Mouse (Mus musculus): Measurements from ENCODE around the gene Olfr104-ps.

Gene Olfr104-ps

GRCm38 (mm10) chr17:37359282-37359681 lies at the start of gene Olfr104-ps:
TSS of gene Olfr104-ps (plus strand) at chr17:37359582.
- DNase-seq (ENCODE audit: low read depth, low spot score), result no peak

- DNase-seq (ENCODE audit: low read depth, low spot score), result no peak
These were observed 49.2 kb upstream of the Olfr104-ps start for GRCm38 (mm10) chr17:37310146-37310699.

- DNase-seq (ENCODE audit: low read depth, low spot score), result no peak
These were observed 42.4 kb upstream of the Olfr104-ps start, which contains the start of gene Olfr102 for GRCm38 (mm10) chr17:37316954-37317353. TSS of gene Olfr102 (minus strand) at chr17:37317054.

DNA sequence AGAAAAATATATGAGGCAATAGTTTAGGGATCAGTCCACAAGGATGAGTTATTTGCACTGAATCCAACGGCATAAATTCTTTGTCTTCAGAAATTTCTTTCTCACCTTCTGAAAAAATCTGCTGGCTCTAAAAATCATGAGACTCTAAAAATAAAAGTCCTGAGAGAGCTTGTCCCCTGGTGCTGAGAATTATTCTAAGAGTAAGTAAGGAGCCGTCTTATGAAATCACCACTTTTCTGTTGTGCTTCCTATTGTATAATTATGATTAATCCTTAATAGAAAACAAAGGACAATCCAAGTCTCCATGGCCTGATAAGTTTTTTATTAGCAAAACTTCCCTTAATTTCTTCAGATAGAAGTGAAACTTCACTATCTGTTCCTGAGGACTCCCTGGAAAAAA lies 19.8 kb upstream of the Olfr104-ps start, which contains the start of gene Olfr103:
Gene Olfr103 (minus strand): TSS at position 101 of the 400 bp plus-strand sequence.
- no peak for DNase-seq (ENCODE audit: low read depth, low spot score)

DNA sequence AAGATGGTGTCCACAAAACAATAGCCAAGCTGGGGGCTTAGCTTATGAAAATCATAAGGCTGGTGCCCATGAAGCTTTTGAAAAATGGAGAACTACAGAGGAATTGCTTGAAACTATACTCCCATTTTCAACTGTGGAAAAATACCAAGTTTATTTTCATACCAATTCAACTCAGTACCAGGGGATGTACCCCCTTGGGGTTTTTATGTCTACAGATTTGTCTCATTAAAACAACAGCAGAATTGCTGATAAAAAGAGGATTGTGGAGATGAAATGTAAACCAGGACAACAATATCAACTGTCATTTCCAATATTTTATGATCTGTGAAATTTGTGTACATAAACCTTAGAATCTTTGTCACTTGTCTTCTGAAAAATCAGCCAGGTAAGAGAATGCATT lies 19.4 kb downstream of the Olfr104-ps start, which contains the start of gene Olfr105-ps:
Gene Olfr105-ps (plus strand): TSS at position 301 of the 400 bp plus-strand sequence.
- DNase-seq (ENCODE audit: low read depth, low spot score), result no peak

GRCm38 (mm10) chr17:37390093-37390492 lies 30.7 kb downstream of the Olfr104-ps start, which contains the start of gene Olfr106-ps:
TSS of gene Olfr106-ps (plus strand) at chr17:37390393.
- no peak for DNase-seq (ENCODE audit: low read depth, low spot score)

GRCm38 (mm10) chr17:37398926-37399325 lies 39.5 kb downstream of the Olfr104-ps start, which contains the start of gene Olfr107:
TSS of gene Olfr107 (plus strand) at chr17:37399226.
- no peak for DNase-seq (ENCODE audit: low read depth, low spot score)

DNA sequence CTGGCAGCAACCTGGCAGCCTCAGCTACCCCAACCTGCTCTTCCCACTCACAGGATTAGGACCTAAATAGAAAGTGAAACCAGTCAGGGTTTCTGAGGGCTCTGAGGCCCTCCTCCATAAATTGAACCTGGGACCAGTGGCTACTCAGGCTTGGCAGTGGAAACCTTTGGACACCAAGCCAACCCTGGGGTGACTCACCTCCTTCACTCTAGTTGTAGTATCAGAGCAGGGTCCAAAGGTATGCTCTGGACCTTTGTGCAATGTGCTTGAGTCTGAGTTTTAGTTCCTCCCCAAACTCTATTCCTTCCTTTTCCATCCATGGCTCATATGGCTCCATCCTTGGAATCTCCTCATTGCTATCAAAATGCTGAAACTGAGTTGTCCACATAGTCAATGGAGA lies 54.0 kb downstream of the Olfr104-ps start:
- DNase-seq (ENCODE audit: low read depth, low spot score), result no peak

Measured in ZHBTc4 (cell line).